Mouse (Mus musculus): Measurements from ENCODE around the gene Pla2g4b.

DNA sequence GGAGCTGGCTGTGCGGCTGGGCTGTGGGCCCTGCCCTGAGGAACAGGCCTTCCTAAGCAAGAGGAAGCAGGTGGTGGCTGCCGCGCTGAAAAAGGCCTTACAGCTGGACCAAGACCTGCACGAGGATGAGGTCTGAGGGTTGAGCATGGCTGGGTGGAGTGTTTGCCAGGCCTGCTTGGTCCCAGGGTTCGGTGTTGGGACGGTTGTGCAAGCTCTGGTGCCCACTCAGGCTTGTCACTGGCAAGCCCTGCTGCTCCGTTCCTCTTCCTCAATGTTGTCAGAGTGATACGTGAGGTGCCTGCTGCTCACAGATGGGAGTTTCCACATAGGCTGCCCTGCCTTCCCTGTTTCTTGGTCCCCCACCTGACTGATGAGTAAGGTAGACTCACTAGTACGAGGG lies 4.5 kb downstream of the Pla2g4b start:
- TF ChIP-seq CTCF (IDR thresholded peaks at IDR 0.05; ENCODE audit: control insufficient read depth, insufficient read depth, insufficient read length) = no peak
- no peak for TF ChIP-seq FOSL1 (IDR thresholded peaks at IDR 0.05; ENCODE audit: insufficient read depth, low read length, poor library complexity, severe bottlenecking)
- no peak for TF ChIP-seq USF1 (IDR thresholded peaks at IDR 0.05; ENCODE audit: low read depth)
- no peak for TF ChIP-seq CEBPB (IDR thresholded peaks at IDR 0.05; ENCODE audit: low read depth)
